15 mouse cellular contexts compared by ENCODE assay signal in genomic region chr12:99332144-99332807, GRCm38 (mm10).
DNase-seq lines count a peak whose midpoint lies in the region; ATAC-seq and TF ChIP-seq lines count a peak whose summit lies in the region.
"Had no signal": no experiment of that assay in that cellular context is flagged by ENCODE, and none has a peak within 500 bp of the region (broad histone marks: within the 10 kb centered on the region; RNA-seq: fewer than 3 reads in every experiment).

No protein-coding gene starts in this region.

- DNase-seq in lung, embryonic 14.5 days, result no peak
- DNase-seq in lung, adult 2 months, result no peak
- DNase-seq in thymus, postnatal 25 days, result peak; percentile 55
- no peak for DNase-seq in frontal cortex, postnatal 25 days (ENCODE audit: low spot score in 2 of 2)
- DNase-seq: adrenal gland, postnatal 10 days; embryo, embryonic 11 days; heart, postnatal 10 days; kidney, adult 9 months; retina, postnatal 1 day had no signal

- H3K36me3 ChIP-seq in forebrain, embryonic 15.5 days, result no peaks in the 10 kb centered on the region
- no peaks in the 10 kb centered on the region for H3K36me3 ChIP-seq in forebrain, embryonic 13.5 days (ENCODE audit: poor library complexity, severe bottlenecking)
- H3K36me3 ChIP-seq in lung, embryonic 14.5 days (ENCODE audit: insufficient read depth), result no peaks in the 10 kb centered on the region
- no peaks in the 10 kb centered on the region; the same call in 1 of the 2 replicates for H3K36me3 ChIP-seq in lung, embryonic 16.5 days (ENCODE audit: control insufficient read depth, insufficient read depth, low read length)

- no peak overlapping the region for H3K4me2 ChIP-seq in forebrain, embryonic 15.5 days (replicated peaks)
- no peak overlapping the region for H3K4me2 ChIP-seq in forebrain, embryonic 13.5 days
- H3K4me2 ChIP-seq in lung, embryonic 14.5 days, result no peak overlapping the region
- no peak overlapping the region for H3K4me2 ChIP-seq in lung, embryonic 16.5 days (ENCODE audit: low read depth, low read length)

- H3K27ac ChIP-seq in forebrain, embryonic 15.5 days (replicated peaks), result peak overlapping the region; percentile 1; the same call in 1 of the 2 replicates
- H3K27ac ChIP-seq in forebrain, embryonic 13.5 days, result no peak overlapping the region
- peak overlapping the region; percentile 27; the same call in 1 of the 2 replicates for H3K27ac ChIP-seq in lung, embryonic 14.5 days (ENCODE audit: low read depth)
- H3K27ac ChIP-seq in lung, embryonic 16.5 days (ENCODE audit: low read length), result peak overlapping the region; percentile 21
- H3K27ac ChIP-seq: macrophage had no signal

- ATAC-seq in forebrain, embryonic 15.5 days (replicated peaks), result no peak
- no peak for ATAC-seq in forebrain, embryonic 13.5 days
- ATAC-seq in lung, embryonic 14.5 days (ENCODE audit: insufficient read depth), result no peak
- peak; percentile 42; the same call in 1 of the 2 replicates for ATAC-seq in lung, embryonic 16.5 days (ENCODE audit: low read depth)
- ATAC-seq in monocyte, adult 5-6 weeks (replicated peaks; ENCODE audit: insufficient number of reproducible peaks, low FRiP score, low TSS enrichment, poor library complexity, severe bottlenecking), result no peak
- ATAC-seq: Patski had no signal

- no peak for TF ChIP-seq POLR2A in lung, adult 2 months (IDR thresholded peaks at IDR 0.05; ENCODE audit: borderline replicate concordance, extremely low read depth, low read depth, low read length)

- no peak overlapping the region for H3K4me3 ChIP-seq in forebrain, embryonic 15.5 days
- no peak overlapping the region for H3K4me3 ChIP-seq in forebrain, embryonic 13.5 days
- H3K4me3 ChIP-seq in lung, embryonic 14.5 days (ENCODE audit: low read depth, low read length), result no peak overlapping the region
- no peak overlapping the region for H3K4me3 ChIP-seq in lung, adult 2 months (replicated peaks; ENCODE audit: extremely low read depth, low read depth, low read length)
- H3K4me3 ChIP-seq in lung, embryonic 16.5 days (ENCODE audit: low read length), result no peak overlapping the region

- no peak overlapping the region for H3K9ac ChIP-seq in forebrain, embryonic 15.5 days (replicated peaks)
- no peak overlapping the region for H3K9ac ChIP-seq in forebrain, embryonic 13.5 days
- no peak overlapping the region for H3K9ac ChIP-seq in lung, embryonic 14.5 days
- no peak overlapping the region for H3K9ac ChIP-seq in lung, embryonic 16.5 days (ENCODE audit: low read length)

- 58% methylated on average over 16 of the region's 16 CpGs for WGBS in forebrain, embryonic 15.5 days
- 70% methylated on average over 16 of the region's 16 CpGs for WGBS in forebrain, embryonic 13.5 days
- WGBS in lung, embryonic 14.5 days, result 57% methylated on average over 16 of the region's 16 CpGs
- WGBS in lung, adult 2 months, result 73% methylated on average over 16 of the region's 16 CpGs
- 56% methylated on average over 16 of the region's 16 CpGs for WGBS in lung, embryonic 16.5 days

- no peaks in the 10 kb centered on the region for H3K27me3 ChIP-seq in forebrain, embryonic 15.5 days
- no peaks in the 10 kb centered on the region for H3K27me3 ChIP-seq in forebrain, embryonic 13.5 days
- no peaks in the 10 kb centered on the region for H3K27me3 ChIP-seq in lung, embryonic 14.5 days (ENCODE audit: insufficient read depth, low read length)
- H3K27me3 ChIP-seq in lung, embryonic 16.5 days (ENCODE audit: control insufficient read depth, insufficient read depth, low read depth, low read length), result no peaks in the 10 kb centered on the region
- H3K27me3 ChIP-seq: Patski had no signal

- no peaks in the 10 kb centered on the region for H3K9me3 ChIP-seq in forebrain, embryonic 15.5 days
- no peaks in the 10 kb centered on the region for H3K9me3 ChIP-seq in forebrain, embryonic 13.5 days (replicated peaks)
- H3K9me3 ChIP-seq in lung, embryonic 14.5 days (ENCODE audit: low read depth, low read length), result no peaks in the 10 kb centered on the region
- H3K9me3 ChIP-seq in lung, embryonic 16.5 days (ENCODE audit: control insufficient read depth, low read length), result no peaks in the 10 kb centered on the region

- TF ChIP-seq CTCF in lung, embryonic 14.5 days (IDR thresholded peaks at IDR 0.05; ENCODE audit: low read depth), result no peak
- TF ChIP-seq CTCF in lung, adult 2 months (IDR thresholded peaks at IDR 0.05; ENCODE audit: insufficient read depth, low read length), result no peak

- H3K4me1 ChIP-seq in forebrain, embryonic 15.5 days, result peaks cover 77% of the 10 kb centered on the region
- peaks cover 99% of the 10 kb centered on the region for H3K4me1 ChIP-seq in forebrain, embryonic 13.5 days
- H3K4me1 ChIP-seq in lung, embryonic 14.5 days (ENCODE audit: insufficient read depth), result peaks cover 13% of the 10 kb centered on the region
- H3K4me1 ChIP-seq in lung, adult 2 months (ENCODE audit: control insufficient read depth, insufficient read depth, low read length), result peaks cover 11% of the 10 kb centered on the region
- peaks cover 48% of the 10 kb centered on the region for H3K4me1 ChIP-seq in lung, embryonic 16.5 days (replicated peaks; ENCODE audit: control insufficient read depth, insufficient read depth, low read length)
